Mouse (Mus musculus) ES-E14 (cell line): ENCODE measurements around the gene Krcc1. TPM values are rescaled to one million over a fixed set of nuclear protein-coding genes. Genes with fewer than 3 reads are reported as not detected.

Experiments used
- DNase-seq: peaks from one replicate; pipeline ENCODE4 v3.0.0-alpha.2; 2013; ENCODE audit warnings: low read depth, low spot score
- H3K27ac ChIP-seq: 2 replicates; pipeline ENCODE4 v1.5.1; 2012; ENCODE audit warnings: low read depth, mild to moderate bottlenecking, low read length, moderate library complexity, mixed read lengths; ENCODE audit not compliant: poor library complexity, insufficient read depth, severe bottlenecking
- H3K36me3 ChIP-seq: 2 replicates; pipeline ENCODE4 v1.6.1; 2012; ENCODE audit warnings: mild to moderate bottlenecking, low read length, moderate library complexity, mixed read lengths; ENCODE audit not compliant: control insufficient read depth, poor library complexity, insufficient read depth, severe bottlenecking
- H3K4me1 ChIP-seq, 2 experiments: fragments of 150-350 bp in 1 of 2; sonication (generic) in 1 of 2; 2 replicates each; pipeline ENCODE4 v1.6.1; 2012; ENCODE audit warnings: low read length in 2 of 2, mild to moderate bottlenecking in 1 of 2, mixed read lengths in 1 of 2; ENCODE audit not compliant: control insufficient read depth in 2 of 2, insufficient read depth in 2 of 2, poor library complexity in 1 of 2
- H3K4me3 ChIP-seq, 2 experiments: fragments of 150-350 bp in 1 of 2; sonication (generic) in 1 of 2; 2 replicates each; pipeline ENCODE4 v1.5.1; 2012; ENCODE audit warnings: low read length in 2 of 2, low read depth in 1 of 2, mild to moderate bottlenecking in 1 of 2, mixed read lengths in 1 of 2; ENCODE audit not compliant: insufficient read depth in 1 of 2, poor library complexity in 1 of 2, severe bottlenecking in 1 of 2
- H3K9ac ChIP-seq: 2 replicates; pipeline ENCODE4 v1.6.1; 2012; ENCODE audit warnings: low read depth, mild to moderate bottlenecking, low read length, mixed read lengths; ENCODE audit not compliant: poor library complexity, insufficient read depth, severe bottlenecking
- H3K9me3 ChIP-seq: fragments of 150-350 bp; sonication (generic); 2 replicates; pipeline ENCODE4 v1.6.1; 2012; ENCODE audit warnings: low read depth, mild to moderate bottlenecking, low read length; ENCODE audit not compliant: control insufficient read depth, insufficient read depth
- CHD2 ChIP-seq: IDR thresholded peaks from 2 replicates; pipeline ENCODE4 v1.6.1; 2014; ENCODE audit warnings: mild to moderate bottlenecking, low read depth, low read length, inconsistent platforms
- HCFC1 ChIP-seq: IDR thresholded peaks from 2 replicates; pipeline ENCODE4 v1.6.1; 2012; ENCODE audit warnings: low read length, inconsistent platforms, borderline replicate concordance; ENCODE audit not compliant: insufficient read depth
- MAFK ChIP-seq: IDR thresholded peaks from 2 replicates; pipeline ENCODE4 v1.6.1; 2014; ENCODE audit warnings: mild to moderate bottlenecking, low read depth, low read length, inconsistent platforms; ENCODE audit not compliant: insufficient read depth
- ZC3H11A ChIP-seq: IDR thresholded peaks from 2 replicates; pipeline ENCODE4 v1.6.1; 2012; ENCODE audit warnings: low read depth, mild to moderate bottlenecking, inconsistent platforms, low read length, borderline replicate concordance
- ZNF384 ChIP-seq: IDR thresholded peaks from 2 replicates; pipeline ENCODE4 v1.6.1; 2012; ENCODE audit warnings: low read depth, low read length, inconsistent platforms
- in situ Hi-C, 2 experiments: fragments of 600-800 bp; cut with MboI; formaldehyde crosslinking; loops; one replicate each; pipeline ENCODE4 v1.15.1; 2025; ENCODE audit warnings: low sequenced_read_pairs in 2 of 2, inconsistent platforms in 1 of 2; ENCODE audit not compliant: unreplicated experiment in 2 of 2
- total RNA-seq: library from RNA; depleted of rRNA; stranded (reverse); fragments of 300-350 nt; gene quantifications from 2 replicates; pipeline ENCODE4 v1.2.3, GENCODE M21; 2012

Krcc1 gene
- total RNA-seq, 1 experiment, result 19.2 TPM

DNA sequence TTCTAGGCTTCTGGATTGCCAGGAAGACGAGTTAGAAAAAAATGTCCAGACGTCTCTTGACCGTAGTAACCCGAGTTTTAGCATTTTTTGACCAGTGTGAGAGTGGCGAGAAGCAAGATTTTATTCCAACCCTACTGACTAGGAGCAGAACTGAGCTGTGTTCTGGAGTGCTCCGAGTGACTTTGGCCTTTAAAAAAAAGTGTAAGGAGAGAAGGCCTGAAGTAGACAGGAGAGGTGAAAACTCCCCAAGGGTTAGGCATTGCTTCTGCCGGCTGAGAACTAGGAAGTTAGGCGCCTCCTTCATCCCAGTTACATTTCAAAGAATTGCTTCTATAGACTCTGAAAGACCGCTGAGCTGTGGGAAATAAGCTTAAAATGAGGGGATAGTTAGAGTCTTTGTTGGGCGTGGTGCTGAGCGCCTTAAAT is 852 bp downstream of the Krcc1 start:
- in situ Hi-C loops, result no loop called here
- Histone ChIP-seq H3K9ac (peak overlapping the region; percentile 98), H3K36me3 (no peaks in the 10 kb centered on the region), H3K9me3 (no peaks in the 10 kb centered on the region), H3K4me3 (peak overlapping the region; percentile 84 to 95), H3K4me1 (peaks cover 0 to 15% of the 10 kb centered on the region in 2 experiments; a peak in 2 of 4 replicates), H3K27ac (peak overlapping the region; percentile 93)
- no peak for DNase-seq
- TF ChIP-seq CHD2, result no peak
- 0 out of 2 replicates have a peak, but pooled peaks have one; percentile 52 for TF ChIP-seq ZNF384

DNA sequence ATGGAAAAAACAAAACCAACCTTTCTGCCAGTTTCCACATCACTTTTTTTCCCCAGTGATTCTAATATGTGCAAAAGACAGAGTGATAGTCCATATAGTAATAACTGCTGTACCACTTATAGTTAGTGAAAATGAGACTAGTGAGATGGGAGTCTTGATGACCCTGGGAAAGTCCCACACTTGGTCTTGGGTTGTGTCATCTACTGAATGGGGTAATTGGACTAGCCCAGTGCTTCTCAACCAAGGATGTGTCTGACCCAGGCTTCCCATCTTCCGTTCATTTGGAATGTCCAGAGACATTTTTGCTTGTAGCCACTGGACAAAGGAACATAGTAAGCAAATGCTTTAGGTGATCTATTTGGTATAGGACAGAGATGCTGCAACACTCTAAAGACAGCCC is 2.2 kb downstream of the Krcc1 start:
- Histone ChIP-seq H3K9me3 (no peaks in the 10 kb centered on the region), H3K36me3 (no peaks in the 10 kb centered on the region), H3K27ac (no peak overlapping the region), H3K4me1 (peaks cover 0 to 8% of the 10 kb centered on the region in 2 experiments; a peak in 2 of 4 replicates), H3K4me3 (no peak overlapping the region), H3K9ac (no peak overlapping the region)
- TF ChIP-seq ZNF384, result no peak
- TF ChIP-seq MAFK, result no peak
- TF ChIP-seq ZC3H11A, result no peak
- no peak for TF ChIP-seq CHD2
- TF ChIP-seq HCFC1, result no peak
- DNase-seq, result no peak
- in situ Hi-C loops, result no loop called here

DNA sequence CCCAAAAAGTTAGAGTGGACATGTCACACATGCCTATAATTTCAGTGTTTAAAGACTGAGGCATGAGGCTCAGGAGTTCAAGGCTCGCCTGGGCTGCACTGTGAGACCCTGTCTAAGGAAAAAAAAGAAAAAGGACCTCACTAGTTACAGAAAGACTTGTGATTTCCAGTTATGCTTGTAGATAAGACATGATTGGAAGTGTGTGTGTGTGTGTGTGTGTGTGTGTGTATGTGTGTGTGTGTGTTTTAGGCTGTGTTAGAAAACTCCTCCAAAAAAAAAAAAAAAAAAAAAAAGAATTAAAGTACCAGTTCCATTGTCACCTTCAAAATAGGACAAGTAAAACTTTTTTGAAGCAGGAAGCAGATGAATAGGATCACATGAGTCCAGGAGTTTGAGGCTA is 3.1 kb downstream of the Krcc1 start:
- Histone ChIP-seq H3K27ac (no peak overlapping the region), H3K36me3 (no peaks in the 10 kb centered on the region), H3K4me3 (no peak overlapping the region), H3K9me3 (no peaks in the 10 kb centered on the region), H3K9ac (no peak overlapping the region), H3K4me1 (0 out of 4 replicates have a peak, but pooled peaks cover 0 to 4% of the 10 kb centered on the region in 2 experiments)
- TF ChIP-seq HCFC1 (no peak), CHD2 (no peak), MAFK (no peak), ZC3H11A (no peak), ZNF384 (no peak)
- no peak for DNase-seq
- in situ Hi-C loops, result no loop called here

- Histone ChIP-seq H3K36me3 (no peaks in the 10 kb centered on the region), H3K27ac (no peak overlapping the region)
- no peak for DNase-seq
Measured at GRCm38 (mm10) chr6:71279418-71279817, 7.9 kb downstream of the Krcc1 start.

DNA sequence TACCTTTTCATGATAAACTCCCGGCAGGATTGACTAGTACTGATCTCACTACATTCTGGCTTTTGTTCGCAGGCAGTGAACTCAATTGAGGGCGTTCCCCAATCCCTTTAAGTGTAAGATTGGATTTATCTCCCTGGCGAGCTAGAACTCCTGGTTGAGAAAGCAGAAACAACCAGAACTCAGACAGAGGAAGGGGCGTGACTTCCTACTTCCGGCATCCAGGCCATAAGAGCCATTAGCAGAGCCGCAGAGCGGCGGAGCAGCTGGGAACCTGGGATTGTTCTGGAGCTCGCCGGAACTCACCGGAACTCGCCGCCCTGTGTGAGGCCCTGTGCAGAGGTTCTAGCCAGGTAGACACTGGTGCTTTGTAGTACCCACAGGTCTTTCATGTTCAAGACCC is 22.0 kb downstream of the Krcc1 start:
- peak; percentile 77 for DNase-seq
- peak overlapping the region; percentile 58; the same call in 1 of the 2 replicates for H3K27ac ChIP-seq
- H3K9ac ChIP-seq, result peak overlapping the region; percentile 3; the same call in 1 of the 2 replicates
- no peaks in the 10 kb centered on the region for H3K36me3 ChIP-seq
- H3K4me1 ChIP-seq, result no peaks in the 10 kb centered on the region
- TF ChIP-seq ZNF384 (no peak), ZC3H11A (no peak), CHD2 (no peak), MAFK (no peak)
- H3K4me3 ChIP-seq, result peak overlapping the region; percentile 15 to 71
- no peaks in the 10 kb centered on the region for H3K9me3 ChIP-seq
- in situ Hi-C loops, result loop anchor here in 1 of 2 experiments (10.0 kb wide), 1 partner anchor 129 kb away; no protein-coding TSS in a partner anchor

More at GRCm38 (mm10) chr6:71279418-71279817, 7.9 kb downstream of the Krcc1 start:
- Histone ChIP-seq H3K4me3 (no peak overlapping the region), H3K9ac (no peak overlapping the region), H3K9me3 (no peaks in the 10 kb centered on the region), H3K4me1 (no peaks in the 10 kb centered on the region)
- in situ Hi-C loops, result no loop called here
- TF ChIP-seq ZNF384 (no peak), HCFC1 (no peak), ZC3H11A (no peak), MAFK (no peak), CHD2 (no peak)
